Mouse (Mus musculus) embryonic fibroblast, embryonic 13.5 days (primary cell): ENCODE data around the gene Gm13276. TPM values are rescaled to one million over a fixed set of nuclear protein-coding genes. Genes with fewer than 3 reads are reported as not detected.
"Not testable (repeated sequence)": the region's sequence is repeated elsewhere in the genome, so short reads cannot be mapped to it uniquely, and the experiment has no call there.

ENCODE experiments used
- H3K27ac ChIP-seq: 2 replicates; pipeline ENCODE4 v1.5.1; 2012; ENCODE audit warnings: low read length, control low read depth, inconsistent platforms; ENCODE audit not compliant: insufficient read depth
- H3K4me1 ChIP-seq: 2 replicates; pipeline ENCODE4 v1.6.1; 2011; ENCODE audit warnings: low read length; ENCODE audit not compliant: control insufficient read depth, insufficient read depth
- H3K4me3 ChIP-seq: 2 replicates; pipeline ENCODE4 v1.5.1; 2011; ENCODE audit warnings: mild to moderate bottlenecking, control low read depth, low read length; ENCODE audit not compliant: insufficient read depth
- CTCF ChIP-seq: IDR thresholded peaks from 2 replicates; pipeline ENCODE4 v1.5.1; 2011; ENCODE audit warnings: mild to moderate bottlenecking, control low read depth, low read length, moderate library complexity, borderline replicate concordance; ENCODE audit not compliant: insufficient read depth
- POLR2A ChIP-seq: IDR thresholded peaks from 2 replicates; pipeline ENCODE4 v1.6.1; 2011; ENCODE audit warnings: low read depth, mild to moderate bottlenecking, control low read depth, low read length, moderate library complexity
- polyA plus RNA-seq: library from polyadenylated mRNA; stranded (reverse); fragments of >200 nt; gene quantifications from 2 replicates; pipeline ENCODE4 v1.2.4, GENCODE M21; 2011; ENCODE audit warnings: low read depth; ENCODE audit not compliant: missing spikeins, insufficient read length

Gm13276 gene
- polyA plus RNA-seq, 1 experiment = not detected

DNA sequence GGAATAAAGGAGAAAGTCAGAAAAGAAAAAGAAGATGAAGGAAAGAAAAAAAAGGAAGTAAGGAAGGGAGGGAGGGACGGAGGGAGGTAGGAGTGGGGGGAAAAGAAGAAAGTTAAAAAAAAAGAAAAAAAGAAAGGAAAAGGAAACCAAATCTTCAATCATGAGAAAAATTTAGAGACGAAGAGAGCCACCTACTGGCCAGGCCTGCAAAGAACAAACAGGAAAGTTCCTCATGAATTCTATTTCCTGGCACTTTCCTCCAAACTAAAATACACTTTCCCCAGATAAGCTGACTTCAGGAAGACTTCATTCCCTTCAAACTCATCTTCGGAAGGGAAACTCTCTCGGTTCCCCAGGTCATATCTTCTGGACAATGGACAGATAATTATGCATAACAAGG, 45.0 kb downstream of the Gm13276 start:
- TF ChIP-seq POLR2A (no peak), CTCF (no peak)
- no peak overlapping the region for H3K4me3 ChIP-seq
- H3K4me1 ChIP-seq = no peaks in the 10 kb centered on the region
- H3K27ac ChIP-seq = no peak overlapping the region

GRCm38 (mm10) chr4:88835225-88835624, 49.7 kb downstream of the Gm13276 start, which contains the start of gene Ifna5:
Gene Ifna5 (plus strand): TSS chr4:88835525.
- not testable (repeated sequence) for H3K4me1 ChIP-seq, H3K27ac ChIP-seq, H3K4me3 ChIP-seq

Other genes with a start within 250 kb of the Gm13276 start
- gene Ifna15, start 227.5 kb upstream of the Gm13276 start, polyA plus RNA-seq = not detected in 2 replicates
- gene Ifna14, start 213.9 kb upstream of the Gm13276 start, polyA plus RNA-seq = not detected in 2 replicates
- gene Ifna9, start 193.3 kb upstream of the Gm13276 start, polyA plus RNA-seq = not detected in 2 replicates
- not detected in 2 replicates for gene Ifna12, start 182.3 kb upstream of the Gm13276 start, polyA plus RNA-seq
- not detected in 2 replicates for gene C87499, start 151.3 kb upstream of the Gm13276 start, polyA plus RNA-seq
- gene Ifna13, start 141.2 kb upstream of the Gm13276 start, polyA plus RNA-seq = not detected in 2 replicates
- not detected in 2 replicates for gene Ifna16, start 108.8 kb upstream of the Gm13276 start, polyA plus RNA-seq
- not detected in 2 replicates for gene Ifna2, start 101.8 kb upstream of the Gm13276 start, polyA plus RNA-seq
- gene Ifnab, start 94.3 kb upstream of the Gm13276 start, polyA plus RNA-seq = not detected in 2 replicates
- gene Gm26566, start 63.9 kb upstream of the Gm13276 start, polyA plus RNA-seq = not detected in 2 replicates
- 103 and 123 TPM in 2 replicates for gene Klhl9, start 63.2 kb upstream of the Gm13276 start, polyA plus RNA-seq
- not detected in 2 replicates for gene Gm13271, start 30.8 kb upstream of the Gm13276 start, polyA plus RNA-seq
- not detected in 2 replicates for gene Gm13283, start 25.6 kb upstream of the Gm13276 start, polyA plus RNA-seq
- 0.70 TPM in 1 of 2 replicates, not detected in the other for gene Gm13290, start 11.9 kb upstream of the Gm13276 start, polyA plus RNA-seq
- gene Gm13289, start 8.8 kb upstream of the Gm13276 start, polyA plus RNA-seq = not detected in 2 replicates
- gene Gm13272, start 5.9 kb upstream of the Gm13276 start, polyA plus RNA-seq = not detected in 2 replicates
- 0.37 and 0.44 TPM in 2 replicates for gene Ifnz, start 3.6 kb upstream of the Gm13276 start, polyA plus RNA-seq
- gene Gm13277, start 2.9 kb downstream of the Gm13276 start, polyA plus RNA-seq = not detected in 2 replicates
- gene Gm13278, start 5.8 kb downstream of the Gm13276 start, polyA plus RNA-seq = not detected in 2 replicates
- not detected in 2 replicates for gene Gm13275, start 8.8 kb downstream of the Gm13276 start, polyA plus RNA-seq
- gene Gm13279, start 11.7 kb downstream of the Gm13276 start, polyA plus RNA-seq = not detected in 2 replicates
- 0.44 and 2.3 TPM in 2 replicates for gene Gm13285, start 14.0 kb downstream of the Gm13276 start, polyA plus RNA-seq
- 1.1 TPM in 1 of 2 replicates, not detected in the other for gene Gm13287, start 17.5 kb downstream of the Gm13276 start, polyA plus RNA-seq
- gene Gm13288, start 19.8 kb downstream of the Gm13276 start, polyA plus RNA-seq = 0.23 TPM in 1 of 2 replicates, not detected in the other
- gene Ifna7, start 30.5 kb downstream of the Gm13276 start, polyA plus RNA-seq = not detected in 2 replicates
- gene Ifna11, start 34.2 kb downstream of the Gm13276 start, polyA plus RNA-seq = not detected in 2 replicates
- not detected in 2 replicates for gene Ifna6, start 41.7 kb downstream of the Gm13276 start, polyA plus RNA-seq
- gene Ifna5, start 49.8 kb downstream of the Gm13276 start, polyA plus RNA-seq = not detected in 2 replicates
- gene Ifna4, start 56.2 kb downstream of the Gm13276 start, polyA plus RNA-seq = not detected in 2 replicates
- gene Ifna1, start 64.4 kb downstream of the Gm13276 start, polyA plus RNA-seq = not detected in 2 replicates
- gene Ifne, start 94.5 kb downstream of the Gm13276 start, polyA plus RNA-seq = not detected in 2 replicates